Mouse (Mus musculus) common myeloid progenitor, adult 5-6 weeks (primary cell): ENCODE results near the gene Abcb11. TPM values are rescaled to one million over a fixed set of nuclear protein-coding genes. Genes with fewer than 3 reads are reported as not detected.
A peak's percentile ranks its signal among the peaks of the same experiment; 100 is the strongest.

Experiments
- ATAC-seq: replicated peaks from 2 replicates; pipeline ENCODE4 v1.8.0; 2016; ENCODE audit warnings: low read depth, mild to moderate bottlenecking, moderate TSS enrichment, inconsistent platforms; ENCODE audit not compliant: poor library complexity, severe bottlenecking
- total RNA-seq: library from RNA; stranded (forward); fragments of 200-1000, 187-1606 nt; gene quantifications from 2 replicates; pipeline ENCODE4 v1.2.3, GENCODE M21; 2017

Gene Abcb11
- total RNA-seq, 1 experiment from 2014 or later: not detected

GRCm38 (mm10) chr2:69205185-69205584 lies 137.2 kb downstream of the Abcb11 start:
- no peak for ATAC-seq

GRCm38 (mm10) chr2:69193555-69193954 lies 148.9 kb downstream of the Abcb11 start:
- ATAC-seq: no peak

GRCm38 (mm10) chr2:69191059-69191458 lies 151.4 kb downstream of the Abcb11 start:
- ATAC-seq: peak; percentile 77

- ATAC-seq: no peak
Measured at GRCm38 (mm10) chr2:69189222-69189621, 153.2 kb downstream of the Abcb11 start.

GRCm38 (mm10) chr2:69188732-69189131 lies 153.7 kb downstream of the Abcb11 start:
- no peak for ATAC-seq

Other genes with a start within 250 kb of the Abcb11 start
- 4.4 and 4.6 TPM in 2 replicates for gene Nostrin, start 206.8 kb downstream of the Abcb11 start, total RNA-seq
- gene Spc25, start 136.4 kb downstream of the Abcb11 start, total RNA-seq: 88.0 and 92.6 TPM in 2 replicates
- gene G6pc2, start 131.5 kb downstream of the Abcb11 start, total RNA-seq: not detected in 2 replicates
- 0.09 and 1.1 TPM in 2 replicates for gene Dhrs9, start 37.8 kb upstream of the Abcb11 start, total RNA-seq
- gene Lrp2, start 243.4 kb upstream of the Abcb11 start, total RNA-seq: not detected in 2 replicates